Mouse (Mus musculus): Measurements from ENCODE around the gene Dscam.

The Dscam gene

DNA sequence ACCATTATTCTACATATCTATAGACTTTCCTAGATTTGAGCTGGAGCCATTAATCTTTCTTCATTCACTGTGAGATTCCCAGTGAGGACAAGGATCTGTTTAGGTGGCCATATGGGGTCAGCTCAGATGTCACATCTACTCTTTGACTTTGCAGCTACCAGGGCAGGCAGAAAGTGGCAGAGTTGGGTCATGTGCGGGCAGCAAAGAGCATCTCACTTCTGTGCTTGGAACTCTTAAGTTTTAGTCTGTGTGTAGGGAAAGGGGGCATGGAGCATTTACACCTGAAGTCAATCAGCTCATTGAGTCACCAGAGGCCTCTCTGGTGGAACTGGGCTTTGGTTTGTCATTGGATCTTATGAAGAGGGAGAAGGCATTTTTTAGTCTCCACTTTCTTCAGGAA, 612.2 kb downstream of the Dscam start:
- DNase-seq (ENCODE audit: low spot score): no peak

DNA sequence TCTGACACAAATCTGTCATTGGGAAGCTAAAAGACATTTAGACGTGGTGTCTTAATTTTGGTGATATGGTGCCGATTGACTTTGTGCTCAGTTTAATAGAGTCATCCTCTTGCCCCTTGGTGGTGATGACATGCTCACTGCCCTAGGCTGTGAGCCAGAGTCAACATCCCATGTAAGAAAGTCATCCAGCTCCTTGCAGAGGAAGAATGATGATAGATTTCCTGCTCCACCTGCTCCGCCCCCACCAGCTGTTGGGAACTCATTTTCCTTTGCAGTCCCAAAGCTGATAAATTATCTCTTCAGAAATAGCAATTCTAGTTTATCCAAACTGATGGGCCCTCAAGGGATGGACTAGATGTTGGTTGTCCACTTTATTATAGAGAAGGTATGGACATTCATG, 613.9 kb downstream of the Dscam start:
- DNase-seq (ENCODE audit: low spot score): no peak

DNA sequence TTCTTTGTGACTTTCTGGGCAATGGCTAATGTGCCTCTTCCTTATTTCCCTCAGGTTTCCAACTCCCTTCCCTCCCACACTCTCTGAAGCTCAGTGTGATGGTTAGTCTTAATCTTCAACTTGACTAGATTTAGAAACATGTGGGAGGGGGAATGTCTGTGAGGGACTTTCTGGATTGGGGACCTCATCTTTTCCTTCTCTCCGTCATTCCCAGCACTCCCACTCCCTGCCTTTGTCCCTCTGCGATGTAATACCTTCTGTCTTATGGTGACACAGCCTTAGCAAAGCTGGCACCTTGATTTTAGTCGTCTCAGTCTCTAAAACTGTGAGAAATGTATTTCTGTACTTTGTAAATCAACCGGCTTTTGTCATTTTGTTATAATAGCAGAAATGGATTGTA, 615.1 kb downstream of the Dscam start:
- DNase-seq (ENCODE audit: low spot score): no peak

DNA sequence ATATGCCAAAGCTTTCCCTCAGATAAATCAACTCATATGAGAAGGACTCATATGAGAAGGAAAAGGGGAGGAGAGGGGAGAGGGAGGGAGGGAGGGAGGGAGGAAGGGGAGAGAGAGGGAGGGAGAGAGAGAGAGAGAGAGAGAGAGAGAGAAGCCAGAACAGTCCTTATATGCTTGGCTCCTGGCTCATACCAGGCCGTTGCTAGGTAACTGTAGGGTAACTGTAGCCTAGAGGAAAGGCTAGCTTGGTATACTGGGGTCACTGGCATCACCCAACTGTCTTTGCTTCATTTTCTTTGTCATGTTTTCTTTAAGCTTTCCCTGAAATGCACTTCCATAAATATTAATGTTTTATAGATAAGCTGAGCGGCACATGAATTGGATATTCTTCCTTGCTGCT, 617.9 kb downstream of the Dscam start:
- DNase-seq (ENCODE audit: low spot score): no peak

DNA sequence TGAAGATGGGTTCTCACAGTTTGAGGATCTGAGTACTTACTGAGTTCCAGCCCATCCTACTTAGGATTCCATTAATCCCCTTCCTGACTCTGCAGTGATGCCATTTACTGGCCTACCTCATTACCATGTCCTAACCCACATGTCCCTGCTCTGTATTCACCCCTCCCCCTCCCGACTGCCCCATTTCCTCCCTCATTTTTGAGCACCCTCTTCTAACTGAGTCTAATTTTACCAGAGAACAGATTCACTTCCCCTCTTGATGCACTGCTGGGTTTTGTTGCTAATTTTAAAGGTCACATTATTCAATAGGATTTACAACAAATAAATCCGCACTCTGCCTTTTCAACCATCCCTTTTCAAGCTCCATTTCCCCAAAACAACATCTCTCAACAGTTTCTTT, 629.5 kb downstream of the Dscam start:
- DNase-seq (ENCODE audit: low spot score): no peak
